Mouse (Mus musculus) yolk sac, embryonic 10.5 days (tissue): ENCODE measurements around the gene Smim22.

ENCODE experiments used
- DNase-seq: peaks from one replicate; pipeline ENCODE4 v3.0.0-alpha.2; 2017; ENCODE audit warnings: low spot score

Smim22 gene

GRCm38 (mm10) chr16:5007067-5007466, at the start of gene Smim22:
Gene Smim22, plus strand, starts transcription at chr16:5007288.
- peak; percentile 80 for DNase-seq

GRCm38 (mm10) chr16:4957446-4957845, 49.6 kb upstream of the Smim22 start:
- DNase-seq = no peak

GRCm38 (mm10) chr16:4960260-4960659, 46.8 kb upstream of the Smim22 start:
- DNase-seq = no peak

GRCm38 (mm10) chr16:4963346-4963745, 43.7 kb upstream of the Smim22 start:
- no peak for DNase-seq

GRCm38 (mm10) chr16:4963797-4964709, 43.0 kb upstream of the Smim22 start, which contains the start of gene Anks3:
Gene Anks3, minus strand, starts transcription at chr16:4964205.
- peak; percentile 96 for DNase-seq

- no peak for DNase-seq
These were observed 42.2 kb upstream of the Smim22 start for GRCm38 (mm10) chr16:4964731-4965391.

- DNase-seq = no peak
These were observed 41.5 kb upstream of the Smim22 start for GRCm38 (mm10) chr16:4965392-4966129.

- DNase-seq = no peak
These were observed 38.7 kb upstream of the Smim22 start for GRCm38 (mm10) chr16:4968426-4968825.

GRCm38 (mm10) chr16:4969055-4969843, 37.8 kb upstream of the Smim22 start:
- DNase-seq = no peak

- no peak for DNase-seq
These were observed 35.5 kb upstream of the Smim22 start for GRCm38 (mm10) chr16:4971626-4972025.

- no peak for DNase-seq
These were observed 32.6 kb upstream of the Smim22 start for GRCm38 (mm10) chr16:4974521-4974920.

GRCm38 (mm10) chr16:4976180-4976579, 30.9 kb upstream of the Smim22 start:
- DNase-seq = no peak

GRCm38 (mm10) chr16:4978275-4979051, 28.6 kb upstream of the Smim22 start:
- DNase-seq = no peak

- no peak for DNase-seq
These were observed 27.2 kb upstream of the Smim22 start for GRCm38 (mm10) chr16:4979755-4980380.

- no peak for DNase-seq
These were observed 22.4 kb upstream of the Smim22 start for GRCm38 (mm10) chr16:4984717-4985116.

GRCm38 (mm10) chr16:4993276-4993675, 13.8 kb upstream of the Smim22 start:
- DNase-seq = no peak

- DNase-seq = no peak
These were observed 9.5 kb upstream of the Smim22 start, which contains the start of gene Sept12 for GRCm38 (mm10) chr16:4997553-4997952. Gene Sept12, minus strand, starts transcription at chr16:4997852.

- no peak for DNase-seq
These were observed 8.1 kb upstream of the Smim22 start for GRCm38 (mm10) chr16:4998984-4999383.

- no peak for DNase-seq
These were observed 6.5 kb upstream of the Smim22 start for GRCm38 (mm10) chr16:5000611-5001010.

- no peak for DNase-seq
These were observed 404 bp downstream of the Smim22 start for GRCm38 (mm10) chr16:5007492-5007891.
